Mouse (Mus musculus) 416B (cell line): ENCODE data around the gene Kcnc3.

Source experiments
- DNase-seq: peaks from one replicate; pipeline ENCODE4 v3.0.0; 2011; ENCODE audit warnings: low read depth

The Kcnc3 gene

DNA sequence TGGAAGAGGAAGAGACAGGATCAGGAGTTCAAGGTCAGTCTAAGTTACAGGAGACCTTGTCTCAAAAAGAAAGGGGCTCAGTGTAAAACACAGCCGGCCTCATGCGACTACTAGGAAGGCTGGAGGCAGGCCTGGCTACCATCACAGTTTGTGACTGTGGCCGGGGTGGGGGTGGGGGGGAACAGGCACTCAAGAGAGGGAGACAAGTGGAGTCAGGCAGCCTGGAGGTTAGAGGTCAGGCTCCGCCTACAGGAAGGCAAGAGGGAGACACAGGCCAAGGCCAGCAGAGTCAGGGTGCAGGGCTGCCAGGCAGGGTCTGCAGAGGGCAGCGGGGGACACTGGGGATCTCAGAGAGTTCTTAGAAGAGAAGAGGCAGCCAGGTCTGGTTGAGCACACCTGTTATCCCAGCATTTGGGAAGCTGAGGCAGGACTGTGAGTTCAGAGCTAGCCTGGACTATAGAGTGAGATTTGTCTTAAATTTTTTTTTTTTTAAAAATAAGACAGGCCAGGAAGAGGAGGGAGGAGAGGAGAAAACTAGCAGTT is 6.6 kb downstream of the Kcnc3 start:
- no peak for DNase-seq

DNA sequence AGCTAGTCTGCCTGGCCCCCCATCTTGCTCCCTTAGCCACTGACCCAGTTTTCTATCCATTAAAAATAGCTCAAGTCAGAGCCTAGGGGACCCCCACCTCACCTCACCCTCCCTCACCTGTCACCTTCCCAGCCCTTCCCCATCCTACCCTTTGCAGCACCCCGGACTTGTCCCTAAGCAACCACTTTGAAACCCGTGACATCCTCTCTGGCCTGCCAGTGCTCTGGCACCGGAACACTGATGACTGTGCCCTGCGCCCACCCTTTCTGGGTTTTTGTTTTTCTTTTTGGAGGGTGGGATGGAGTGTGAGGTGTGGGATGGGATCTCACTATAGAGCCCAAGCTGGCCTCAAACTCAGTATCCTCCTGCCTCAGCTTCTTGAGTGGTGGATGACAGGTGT is 7.2 kb downstream of the Kcnc3 start:
- DNase-seq, result no peak

- DNase-seq, result no peak
These were observed 7.9 kb downstream of the Kcnc3 start for GRCm38 (mm10) chr7:44598336-44598735.

GRCm38 (mm10) chr7:44600691-44601262 is 10.3 kb downstream of the Kcnc3 start:
- no peak for DNase-seq

DNA sequence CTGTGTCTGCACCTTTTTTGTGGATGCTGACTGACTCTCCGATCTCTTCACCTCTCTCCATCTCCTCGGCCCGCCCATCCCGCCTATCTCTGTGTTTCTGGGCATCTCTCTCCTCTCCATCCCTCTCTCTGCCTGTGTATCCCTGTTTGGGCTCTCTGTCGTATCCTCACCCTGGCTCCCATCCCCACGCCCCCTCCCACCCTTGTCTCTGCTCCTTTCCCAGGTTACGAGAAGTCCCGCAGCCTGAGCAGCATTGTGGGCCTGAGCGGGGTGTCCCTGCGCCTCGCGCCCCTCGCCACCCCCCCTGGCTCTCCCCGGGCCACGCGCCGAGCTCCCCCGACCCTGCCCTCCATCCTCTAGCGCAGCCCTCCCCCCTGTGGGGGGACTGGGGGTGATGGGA is 11.2 kb downstream of the Kcnc3 start:
- no peak for DNase-seq

DNA sequence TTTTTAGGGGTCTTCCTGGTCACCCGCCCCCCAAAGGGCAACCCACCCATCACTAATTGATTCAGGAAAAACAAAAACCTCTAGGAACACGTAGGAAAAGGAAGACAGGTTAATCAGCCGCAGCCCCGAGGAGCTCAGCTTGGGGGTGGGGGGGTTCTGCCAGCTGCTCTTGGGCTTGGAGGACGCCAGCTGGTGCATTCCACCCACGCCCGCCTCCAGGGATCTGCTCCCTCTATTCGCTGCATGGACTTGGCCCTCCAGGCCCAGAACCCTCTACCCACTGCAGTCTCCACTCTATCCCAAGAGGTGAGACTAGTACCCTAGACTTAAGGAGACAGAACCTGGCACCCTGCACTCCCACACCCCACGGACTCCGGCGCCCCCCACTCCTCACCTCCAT is 12.0 kb downstream of the Kcnc3 start:
- DNase-seq, result no peak

DNA sequence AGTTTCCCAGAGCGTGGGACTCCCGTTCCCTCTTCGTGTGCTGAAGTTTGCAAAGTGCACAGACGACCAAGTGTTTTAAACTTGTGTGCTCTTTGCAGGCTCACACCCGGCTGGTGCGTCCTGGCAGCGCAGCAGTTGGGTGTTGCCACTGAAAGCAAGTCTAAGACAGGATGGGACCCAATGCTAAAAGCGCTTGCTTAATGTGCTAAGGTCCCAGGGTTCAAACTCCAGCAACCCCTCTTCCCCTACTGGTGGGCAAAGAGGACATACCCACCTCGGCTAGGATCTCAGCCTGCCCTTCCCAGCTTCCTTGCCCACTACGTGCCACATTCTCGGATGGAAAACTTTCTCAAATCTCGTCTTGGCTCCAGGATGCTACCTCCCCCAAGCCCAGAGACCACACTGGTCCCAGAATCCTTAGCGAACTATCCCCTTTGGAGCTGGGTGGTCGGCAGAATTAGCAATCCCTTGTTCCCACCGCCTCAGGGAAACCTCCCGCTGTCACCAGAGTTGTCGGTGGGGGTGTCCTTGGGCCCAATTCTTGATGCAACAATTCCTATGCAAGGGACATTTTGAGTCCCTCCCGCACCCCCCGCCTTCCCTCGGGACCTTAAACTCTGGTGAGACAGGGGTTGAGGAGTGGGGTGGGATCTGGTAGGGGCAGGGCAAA is 12.9 kb downstream of the Kcnc3 start:
- no peak for DNase-seq

DNA sequence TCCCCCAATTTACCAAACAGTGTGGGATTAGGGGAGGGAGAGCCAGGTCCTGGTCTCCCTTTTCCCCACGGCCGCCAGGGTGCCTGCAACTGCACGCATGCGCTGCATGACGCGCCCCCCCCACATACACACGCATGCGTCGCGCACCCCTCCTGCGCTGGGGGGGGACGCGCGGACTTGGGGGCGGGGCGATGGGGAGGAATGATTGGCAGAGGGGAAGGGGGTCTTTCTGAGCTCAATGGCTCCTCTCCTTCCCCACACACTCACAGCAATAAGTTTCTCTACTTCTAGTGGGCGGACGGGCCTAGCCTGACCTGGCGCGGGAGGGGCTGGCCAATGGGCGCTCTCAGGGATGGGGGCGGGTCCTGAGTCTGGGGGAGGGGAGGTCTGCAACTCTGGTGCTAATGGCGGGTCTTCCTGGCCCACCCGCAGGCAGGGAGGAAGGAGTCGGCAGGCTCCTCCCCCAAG is 13.7 kb downstream of the Kcnc3 start:
- DNase-seq, result no peak

- DNase-seq, result no peak
These were observed 14.2 kb downstream of the Kcnc3 start for GRCm38 (mm10) chr7:44604619-44605018.

- no peak for DNase-seq
These were observed 15.0 kb downstream of the Kcnc3 start for GRCm38 (mm10) chr7:44605436-44605835.

DNA sequence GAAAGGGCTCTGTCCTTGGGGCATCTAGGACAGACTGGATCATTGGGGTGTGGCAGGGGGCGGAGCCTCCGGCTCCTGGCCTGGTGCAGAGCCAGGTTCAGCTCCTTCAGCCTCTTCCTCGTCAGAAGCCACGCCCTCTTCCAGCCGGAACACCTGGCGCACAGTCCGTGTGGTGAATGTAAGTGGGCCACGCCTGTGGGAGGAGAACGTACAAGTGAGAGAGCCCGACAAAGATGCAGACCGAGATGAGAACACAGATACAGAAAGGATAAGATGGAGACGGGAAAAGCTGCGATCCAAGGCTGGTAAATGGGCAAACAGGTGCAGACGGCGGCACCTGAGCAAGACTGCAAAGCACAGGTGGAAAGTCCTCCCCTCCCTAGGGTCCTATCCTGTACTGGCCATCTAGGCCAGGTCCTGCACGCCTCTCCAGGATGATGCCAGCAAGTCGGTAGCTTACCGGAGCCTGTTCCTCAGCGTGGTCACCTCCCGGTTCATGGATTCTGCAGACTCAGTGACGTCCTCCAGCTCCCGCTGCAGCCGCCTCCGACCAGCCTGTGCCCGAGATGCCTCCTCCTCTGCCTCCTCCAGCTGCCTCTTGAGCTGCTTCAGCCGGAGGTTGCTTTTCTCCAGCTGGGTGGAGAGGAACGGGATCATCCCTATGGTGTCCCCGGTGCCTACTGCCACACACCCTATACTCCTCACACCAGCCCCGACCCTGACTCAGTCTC is 15.9 kb downstream of the Kcnc3 start:
- DNase-seq, result no peak

- DNase-seq, result no peak
These were observed 21.7 kb downstream of the Kcnc3 start for GRCm38 (mm10) chr7:44612192-44612591.

- no peak for DNase-seq
These were observed 23.7 kb downstream of the Kcnc3 start for GRCm38 (mm10) chr7:44614041-44614688.

GRCm38 (mm10) chr7:44615309-44615708 is 24.8 kb downstream of the Kcnc3 start:
- DNase-seq, result no peak

GRCm38 (mm10) chr7:44615987-44616386 is 25.5 kb downstream of the Kcnc3 start:
- DNase-seq, result no peak

GRCm38 (mm10) chr7:44617059-44617458 is 26.6 kb downstream of the Kcnc3 start:
- peak; percentile 10 for DNase-seq

DNA sequence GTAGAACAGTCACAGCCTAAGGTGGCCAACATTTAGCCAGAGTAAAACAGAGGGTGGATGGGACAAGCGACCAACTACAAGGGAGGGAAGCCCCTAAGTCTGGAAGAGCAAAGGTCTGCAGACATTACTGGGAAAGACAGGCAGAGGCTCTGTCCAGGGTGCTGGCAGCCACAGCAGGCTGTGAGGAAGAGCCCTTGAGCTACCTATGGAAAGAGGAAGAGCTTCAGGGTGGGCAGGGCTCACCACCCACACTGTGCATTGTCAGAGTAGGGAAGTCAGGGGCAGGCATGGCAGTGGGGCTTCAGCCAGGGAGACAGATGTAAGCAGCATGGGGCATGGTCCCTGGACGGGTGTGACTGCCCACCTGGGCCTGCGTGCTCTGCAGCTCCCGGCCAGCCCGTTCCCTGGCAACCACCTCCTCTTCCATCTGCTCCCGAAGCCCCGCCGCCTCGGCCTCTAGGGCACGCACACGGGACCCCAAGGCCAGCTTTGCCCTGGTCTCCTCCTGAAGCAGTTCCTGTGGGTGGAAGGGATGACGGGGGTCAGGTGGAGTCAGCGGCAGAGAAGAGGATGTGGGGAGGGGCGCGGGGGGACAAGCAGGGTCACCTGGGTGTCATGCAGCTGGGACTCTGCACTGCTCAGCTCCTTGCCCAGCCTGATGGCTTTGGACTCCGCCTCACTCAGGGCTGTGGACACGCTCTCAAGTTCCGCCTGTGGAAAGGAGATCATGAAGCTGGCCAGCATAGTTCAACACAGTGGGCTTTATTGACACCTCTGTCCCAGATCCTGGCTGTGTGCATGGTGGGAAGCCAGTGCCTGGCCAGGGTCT is 33.5 kb downstream of the Kcnc3 start:
- DNase-seq, result peak; percentile 46

GRCm38 (mm10) chr7:44624543-44624826 is 34.0 kb downstream of the Kcnc3 start:
- DNase-seq, result no peak

GRCm38 (mm10) chr7:44624828-44625227 is 34.4 kb downstream of the Kcnc3 start:
- no peak for DNase-seq

DNA sequence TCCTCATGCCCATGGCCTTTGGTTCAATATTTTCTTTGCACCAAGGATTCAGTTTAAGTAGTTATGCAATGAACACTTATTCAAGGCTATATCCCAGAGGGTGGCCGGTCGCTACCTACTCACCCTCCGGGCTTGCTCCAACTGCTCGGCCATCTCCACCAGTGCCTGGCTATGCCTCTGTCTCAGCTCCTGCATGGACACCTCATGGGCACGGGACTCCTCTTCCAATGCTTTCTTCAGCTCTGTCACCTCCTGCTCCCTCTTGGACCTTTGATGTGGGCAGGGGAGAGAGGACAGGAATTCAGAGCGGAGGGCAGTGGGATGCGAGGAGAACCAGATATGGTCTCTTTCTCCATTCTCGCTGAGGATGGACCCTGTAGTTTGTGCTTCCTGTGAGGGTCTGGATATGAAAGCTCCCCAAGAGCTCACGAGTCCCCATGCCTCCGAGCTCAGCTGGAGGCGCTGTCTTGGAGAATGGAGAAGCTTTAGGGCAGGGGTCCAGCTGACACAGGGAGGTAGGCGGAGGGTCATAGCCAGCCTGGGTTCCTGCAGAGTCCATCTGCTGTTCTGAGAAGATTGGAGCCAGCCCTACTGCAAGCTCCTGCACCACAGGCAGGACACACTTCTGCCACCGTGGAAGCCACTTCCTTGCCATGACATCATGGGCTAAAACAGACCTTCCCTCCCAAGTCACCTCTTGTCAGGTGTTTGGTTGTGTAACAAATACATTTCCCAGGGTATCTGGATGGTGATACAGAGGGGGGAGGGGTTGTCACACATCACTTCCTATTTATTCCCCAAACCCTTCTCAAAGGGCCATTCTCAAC is 35.0 kb downstream of the Kcnc3 start:
- DNase-seq, result peak; percentile 60

DNA sequence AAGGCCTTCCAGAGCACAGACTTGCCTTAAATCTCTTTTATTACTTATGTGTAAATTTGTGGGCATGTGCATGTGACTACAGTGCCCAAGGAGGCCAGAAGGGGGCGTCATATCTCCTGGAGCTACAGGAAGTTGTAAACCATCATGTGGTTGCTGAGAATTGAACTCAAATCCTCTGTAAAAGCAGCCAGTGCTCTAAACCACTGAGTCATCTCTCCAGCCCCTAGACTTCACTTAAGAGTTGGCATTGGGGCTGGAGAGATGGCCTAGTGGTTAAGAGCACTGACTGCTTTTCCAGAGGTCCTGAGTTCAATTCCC is 35.6 kb downstream of the Kcnc3 start:
- peak; percentile 54 for DNase-seq
